Mouse (Mus musculus) neural tube, embryonic 15.5 days (tissue): ENCODE data around the gene Dtnb. TPM values are rescaled to one million over a fixed set of nuclear protein-coding genes. Genes with fewer than 3 reads are reported as not detected.

Source experiments
- ATAC-seq: fragments of 200-750 bp; cut with Nextera tagmentation; 2 replicates; pipeline ENCODE4 v1.8.0; 2017; ENCODE audit warnings: mild to moderate bottlenecking, moderate TSS enrichment, moderate library complexity; ENCODE audit not compliant: low FRiP score
- H3K27ac ChIP-seq: fragments of 300-500 bp; sonication (generic); replicated peaks from 2 replicates; pipeline ENCODE4 v1.5.1; 2015; ENCODE audit warnings: mild to moderate bottlenecking, inconsistent platforms
- H3K27me3 ChIP-seq: fragments of 300-500 bp; sonication (generic); replicated peaks from 2 replicates; pipeline ENCODE4 v1.6.1; 2015; ENCODE audit warnings: inconsistent platforms
- H3K36me3 ChIP-seq: fragments of 300-500 bp; sonication (generic); 2 replicates; pipeline ENCODE4 v1.6.1; 2015; ENCODE audit warnings: inconsistent platforms
- H3K4me1 ChIP-seq: fragments of 300-500 bp; sonication (generic); 2 replicates; pipeline ENCODE4 v1.6.1; 2015; ENCODE audit warnings: inconsistent platforms
- H3K4me2 ChIP-seq: fragments of 300-500 bp; sonication (generic); 2 replicates; pipeline ENCODE4 v1.6.1; 2015; ENCODE audit warnings: inconsistent platforms, mild to moderate bottlenecking, moderate library complexity
- H3K4me3 ChIP-seq: fragments of 300-500 bp; sonication (generic); replicated peaks from 2 replicates; pipeline ENCODE4 v1.5.1; 2015; ENCODE audit warnings: mild to moderate bottlenecking, inconsistent platforms
- H3K9ac ChIP-seq: fragments of 300-500 bp; sonication (generic); replicated peaks from 2 replicates; pipeline ENCODE4 v1.6.1; 2015; ENCODE audit warnings: mild to moderate bottlenecking, inconsistent platforms
- H3K9me3 ChIP-seq: fragments of 300-500 bp; sonication (generic); replicated peaks from 2 replicates; pipeline ENCODE4 v1.6.1; 2016; ENCODE audit warnings: inconsistent platforms
- WGBS: fragments of 180-500 bp; shearing (Covaris S2); methylation state at CpG from one replicate; pipeline ENCODE4 v1.1.7; 2015; ENCODE audit warnings: mixed read lengths; 5-methylcytosine and 5-hydroxymethylcytosine counted together
- polyA plus RNA-seq: library from polyadenylated mRNA; unstranded; fragments of >200 nt; fragmentation: Nextera tagmentation; extraction: Ambion mirVana; gene quantifications from 2 replicates; pipeline ENCODE4 v1.2.1, GENCODE M21; 2015

Gene Dtnb
- polyA plus RNA-seq, 1 experiment from 2014 or later = 61.8 TPM

DNA sequence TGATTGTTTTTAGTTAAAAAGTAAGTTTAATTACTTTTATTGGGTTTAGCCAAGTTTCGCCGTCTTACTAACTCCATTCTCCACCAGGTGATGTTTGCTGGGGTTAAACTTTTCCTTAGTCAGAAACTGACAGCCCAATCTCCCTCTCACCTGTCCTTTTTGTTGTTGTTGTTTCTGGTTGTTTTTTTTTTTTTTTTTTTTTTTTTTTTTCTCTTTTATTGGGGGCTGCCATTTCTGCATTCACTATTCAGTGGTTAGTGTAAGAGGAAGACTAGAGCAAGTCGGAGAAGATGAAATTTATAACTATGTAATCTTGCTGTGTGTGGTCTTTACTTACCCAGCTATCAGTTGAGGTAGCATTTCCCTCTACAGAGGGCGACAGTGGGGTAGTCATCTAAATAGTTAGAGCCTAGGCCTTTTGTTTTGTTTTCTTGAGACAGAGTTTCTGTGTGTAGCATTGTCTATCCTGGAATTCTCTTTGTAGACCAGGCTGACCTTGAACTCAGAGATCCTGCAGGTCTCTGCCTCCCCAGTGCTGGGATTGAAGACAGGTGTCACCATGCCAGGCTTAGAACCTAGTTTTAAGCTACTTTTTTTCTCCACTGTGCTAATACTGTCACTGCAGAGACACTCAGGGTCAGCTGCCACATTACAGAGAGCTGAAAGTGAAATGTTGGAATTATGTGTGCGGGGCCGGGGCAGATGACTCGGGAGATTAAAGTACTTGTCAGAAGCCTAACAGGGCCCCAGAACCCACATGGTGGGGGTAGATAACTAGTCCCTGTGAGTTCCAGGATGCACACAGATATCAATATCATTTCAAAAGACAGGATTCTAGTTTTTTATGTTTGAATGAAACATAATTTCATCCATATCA is 46.2 kb downstream of the Dtnb start:
- Histone ChIP-seq H3K4me3 (no peak overlapping the region), H3K9me3 (no peaks in the 10 kb centered on the region), H3K9ac (no peak overlapping the region), H3K27me3 (no peaks in the 10 kb centered on the region), H3K4me1 (no peaks in the 10 kb centered on the region), H3K4me2 (no peak overlapping the region), H3K27ac (no peak overlapping the region), H3K36me3 (peaks cover 13% of the 10 kb centered on the region)
- 94% methylated on average over 7 of the region's 7 CpGs for WGBS
- ATAC-seq = no peak

DNA sequence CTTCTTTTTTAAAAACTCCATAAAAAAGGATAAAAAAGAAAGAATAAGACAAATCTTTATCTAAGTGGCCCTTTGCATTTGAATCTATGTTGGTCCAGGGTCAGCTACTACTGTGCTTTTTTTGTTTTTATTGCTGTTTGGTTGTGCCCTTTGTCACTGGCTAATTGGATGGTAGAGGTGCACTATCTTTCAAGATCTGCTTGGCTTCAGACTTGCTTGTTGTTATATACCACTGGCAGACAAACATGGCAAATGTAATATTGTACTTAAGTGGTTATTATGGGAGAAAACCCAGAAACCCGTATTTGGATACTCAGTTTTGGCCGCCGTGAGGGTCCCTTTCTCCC is 46.8 kb downstream of the Dtnb start:
- 88% methylated on average over 3 of the region's 3 CpGs for WGBS
- H3K4me2 ChIP-seq = no peak overlapping the region
- H3K9ac ChIP-seq = no peak overlapping the region
- H3K4me3 ChIP-seq = no peak overlapping the region
- H3K27ac ChIP-seq = no peak overlapping the region
- H3K9me3 ChIP-seq = no peaks in the 10 kb centered on the region
- H3K4me1 ChIP-seq = no peaks in the 10 kb centered on the region
- H3K36me3 ChIP-seq = peaks cover 13% of the 10 kb centered on the region
- ATAC-seq = no peak
- H3K27me3 ChIP-seq = no peaks in the 10 kb centered on the region

DNA sequence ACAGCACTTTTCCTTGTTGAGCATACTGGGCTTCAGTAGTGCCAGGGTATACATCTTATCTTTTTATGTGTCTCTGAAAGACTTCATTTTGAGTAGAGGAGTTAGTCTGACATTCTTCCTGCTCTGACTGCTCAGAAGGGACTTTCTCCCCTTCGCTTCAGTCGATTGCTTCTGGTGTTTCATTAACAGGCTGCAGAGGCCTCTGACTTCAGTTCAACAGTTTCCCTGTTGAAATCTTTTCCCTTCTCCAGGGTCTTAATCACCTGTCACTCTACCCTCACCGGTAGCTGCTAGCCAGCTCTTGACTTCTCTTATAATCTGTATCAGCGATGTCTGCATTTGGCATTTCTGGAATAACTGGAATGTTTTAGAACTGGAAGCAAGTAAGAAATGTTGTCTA is 54.7 kb downstream of the Dtnb start:
- Histone ChIP-seq H3K36me3 (no peaks in the 10 kb centered on the region), H3K9ac (no peak overlapping the region), H3K9me3 (no peaks in the 10 kb centered on the region), H3K27ac (no peak overlapping the region), H3K4me1 (no peaks in the 10 kb centered on the region), H3K4me2 (no peak overlapping the region), H3K27me3 (no peaks in the 10 kb centered on the region), H3K4me3 (no peak overlapping the region)
- 92% methylated on average over 4 of the region's 4 CpGs for WGBS
- ATAC-seq = no peak

DNA sequence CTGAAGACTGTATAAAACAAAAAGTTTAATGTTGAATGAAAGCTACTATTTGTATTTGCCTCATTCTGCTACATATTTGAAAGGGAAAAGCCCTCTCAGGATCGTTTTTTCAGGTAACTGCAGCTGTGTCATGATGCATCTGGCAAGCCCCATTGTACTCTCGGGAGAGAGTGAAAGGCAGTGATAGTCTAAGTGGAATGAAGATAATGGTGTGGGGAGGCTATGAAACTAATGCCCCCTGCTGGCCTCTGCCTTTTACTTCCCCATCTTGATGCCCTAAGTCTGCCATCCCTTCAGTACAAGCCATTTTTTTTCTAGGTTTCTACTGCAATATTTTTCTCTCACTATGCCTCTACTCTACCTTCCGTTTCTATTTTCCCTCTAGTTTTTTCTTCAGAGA is 69.8 kb downstream of the Dtnb start:
- Histone ChIP-seq H3K4me2 (no peak overlapping the region), H3K4me3 (no peak overlapping the region), H3K27me3 (no peaks in the 10 kb centered on the region), H3K9ac (no peak overlapping the region), H3K36me3 (no peaks in the 10 kb centered on the region), H3K27ac (no peak overlapping the region), H3K4me1 (no peaks in the 10 kb centered on the region), H3K9me3 (no peaks in the 10 kb centered on the region)
- no peak for ATAC-seq
- WGBS = 33% methylated on average over 3 of the region's 3 CpGs

DNA sequence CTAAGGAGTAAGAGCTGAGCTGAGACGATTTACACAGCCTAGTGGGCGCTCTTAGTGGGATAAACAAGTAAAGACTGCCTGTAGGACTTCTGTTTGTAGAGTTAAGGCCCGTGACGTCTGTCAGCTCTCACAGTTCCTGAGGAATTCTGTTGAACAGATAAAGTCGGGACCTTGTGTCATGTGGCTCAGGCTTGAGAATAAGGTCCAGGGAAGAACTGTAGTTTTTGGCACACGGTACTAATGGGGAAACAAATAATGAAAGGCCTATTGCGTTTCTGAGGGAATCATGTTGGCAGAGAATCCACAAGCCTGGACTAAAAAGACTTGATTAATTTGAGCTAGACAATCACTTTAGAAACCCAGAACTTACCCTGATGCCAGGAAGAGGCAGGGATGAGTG is 84.6 kb downstream of the Dtnb start:
- 0 out of 2 replicates have a peak, but pooled peaks cover 4% of the 10 kb centered on the region for H3K4me1 ChIP-seq
- no peak overlapping the region for H3K4me2 ChIP-seq
- 0 out of 2 replicates have a peak, but pooled peaks cover 3% of the 10 kb centered on the region for H3K36me3 ChIP-seq
- H3K4me3 ChIP-seq = no peak overlapping the region
- H3K9ac ChIP-seq = no peak overlapping the region
- no peak overlapping the region for H3K27ac ChIP-seq
- H3K27me3 ChIP-seq = no peaks in the 10 kb centered on the region
- no peak for ATAC-seq
- WGBS = 67% methylated on average over 7 of the region's 7 CpGs
- no peaks in the 10 kb centered on the region for H3K9me3 ChIP-seq

DNA sequence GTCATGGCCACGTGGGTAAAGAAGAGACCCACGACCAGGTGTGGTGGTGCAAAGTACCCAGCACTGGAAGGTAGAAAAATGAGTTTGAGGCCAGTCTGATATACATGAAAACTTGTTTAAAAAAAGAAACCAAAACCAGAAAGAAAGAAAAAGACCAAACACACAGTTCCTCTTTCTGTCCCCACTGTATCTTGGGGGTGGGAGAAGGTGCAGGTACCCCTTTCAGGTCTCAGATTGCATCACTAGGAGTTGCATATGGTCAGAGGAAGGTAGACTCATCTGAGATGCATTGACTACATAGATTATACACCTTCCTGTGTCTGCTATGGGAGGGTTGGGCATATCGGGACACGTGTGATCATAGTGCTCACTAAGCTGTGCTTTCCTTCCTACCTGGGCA is 85.1 kb downstream of the Dtnb start:
- 84% methylated on average over 4 of the region's 4 CpGs for WGBS
- H3K9ac ChIP-seq = no peak overlapping the region
- H3K9me3 ChIP-seq = no peaks in the 10 kb centered on the region

DNA sequence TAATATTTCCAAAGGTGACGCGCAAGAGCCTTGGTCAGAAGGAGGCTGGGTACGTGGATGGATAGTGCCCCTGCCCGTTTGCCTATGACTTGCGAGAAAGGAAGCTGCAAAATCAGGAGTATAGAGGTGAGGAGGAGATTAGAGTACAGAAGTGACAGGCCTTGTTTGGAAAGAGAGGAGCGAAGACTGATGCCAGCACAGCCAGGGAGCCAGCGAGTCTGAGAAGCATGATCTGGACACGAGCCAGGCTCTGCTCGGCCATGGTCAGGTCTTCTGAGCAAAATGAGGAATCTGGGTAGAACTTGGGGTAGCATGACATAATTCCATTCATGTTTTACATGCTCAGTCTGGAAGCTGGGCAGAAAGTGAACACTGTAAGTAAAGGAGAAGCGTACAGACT is 85.6 kb downstream of the Dtnb start:
- WGBS = 85% methylated on average over 10 of the region's 10 CpGs
- H3K36me3 ChIP-seq = 0 out of 2 replicates have a peak, but pooled peaks cover 3% of the 10 kb centered on the region
- no peak for ATAC-seq

More for the DNA sequence above, 85.1 kb downstream of the Dtnb start:
- Histone ChIP-seq H3K36me3 (0 out of 2 replicates have a peak, but pooled peaks cover 3% of the 10 kb centered on the region), H3K4me3 (no peak overlapping the region), H3K4me1 (0 out of 2 replicates have a peak, but pooled peaks cover 4% of the 10 kb centered on the region), H3K27me3 (no peaks in the 10 kb centered on the region), H3K4me2 (no peak overlapping the region), H3K27ac (no peak overlapping the region)
- no peak for ATAC-seq

DNA sequence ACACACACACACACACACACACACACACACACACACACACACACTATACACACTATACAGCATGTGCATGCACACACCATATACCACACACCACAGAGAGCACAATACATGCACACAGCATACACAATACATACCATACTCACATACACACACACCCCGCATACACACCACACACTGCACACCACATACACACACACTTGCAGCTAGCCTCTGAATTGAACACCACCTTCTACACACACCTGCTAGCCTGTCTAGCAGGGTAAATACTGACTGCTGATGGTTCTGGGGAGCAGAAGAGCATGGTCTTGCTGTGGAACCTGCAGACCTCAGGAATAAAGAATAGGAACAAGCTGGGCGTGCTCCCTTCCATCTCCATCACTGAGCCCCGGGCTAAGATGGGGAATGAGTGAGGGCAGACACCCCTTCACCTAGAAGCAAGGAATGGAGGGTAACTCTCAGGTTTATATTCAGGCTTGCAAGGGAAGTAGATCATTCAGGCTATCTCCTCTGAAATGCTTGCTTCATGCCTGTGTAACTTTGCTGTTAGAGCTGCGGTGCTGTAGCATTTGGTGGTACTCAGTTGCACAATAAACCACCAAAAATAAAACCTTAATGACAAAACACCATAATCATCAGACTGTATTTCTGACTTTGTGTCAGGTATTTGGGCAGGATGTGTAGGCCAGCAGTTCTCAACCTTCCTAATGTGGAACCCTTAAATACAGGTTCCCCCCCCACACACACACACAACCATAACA is 87.6 kb downstream of the Dtnb start:
- Histone ChIP-seq H3K4me1 (peaks cover 4% of the 10 kb centered on the region; the same call in 1 of the 2 replicates), H3K9me3 (no peaks in the 10 kb centered on the region), H3K9ac (no peak overlapping the region), H3K27me3 (no peaks in the 10 kb centered on the region), H3K4me2 (no peak overlapping the region), H3K27ac (no peak overlapping the region), H3K4me3 (no peak overlapping the region), H3K36me3 (0 out of 2 replicates have a peak, but pooled peaks cover 3% of the 10 kb centered on the region)
- no peak for ATAC-seq
- WGBS = 96% methylated on average over 4 of the region's 4 CpGs

More for the DNA sequence above, 85.6 kb downstream of the Dtnb start:
- Histone ChIP-seq H3K27ac (no peak overlapping the region), H3K4me2 (no peak overlapping the region), H3K9me3 (no peaks in the 10 kb centered on the region), H3K9ac (no peak overlapping the region), H3K27me3 (no peaks in the 10 kb centered on the region), H3K4me1 (peaks cover 4% of the 10 kb centered on the region; the same call in 1 of the 2 replicates), H3K4me3 (no peak overlapping the region)

DNA sequence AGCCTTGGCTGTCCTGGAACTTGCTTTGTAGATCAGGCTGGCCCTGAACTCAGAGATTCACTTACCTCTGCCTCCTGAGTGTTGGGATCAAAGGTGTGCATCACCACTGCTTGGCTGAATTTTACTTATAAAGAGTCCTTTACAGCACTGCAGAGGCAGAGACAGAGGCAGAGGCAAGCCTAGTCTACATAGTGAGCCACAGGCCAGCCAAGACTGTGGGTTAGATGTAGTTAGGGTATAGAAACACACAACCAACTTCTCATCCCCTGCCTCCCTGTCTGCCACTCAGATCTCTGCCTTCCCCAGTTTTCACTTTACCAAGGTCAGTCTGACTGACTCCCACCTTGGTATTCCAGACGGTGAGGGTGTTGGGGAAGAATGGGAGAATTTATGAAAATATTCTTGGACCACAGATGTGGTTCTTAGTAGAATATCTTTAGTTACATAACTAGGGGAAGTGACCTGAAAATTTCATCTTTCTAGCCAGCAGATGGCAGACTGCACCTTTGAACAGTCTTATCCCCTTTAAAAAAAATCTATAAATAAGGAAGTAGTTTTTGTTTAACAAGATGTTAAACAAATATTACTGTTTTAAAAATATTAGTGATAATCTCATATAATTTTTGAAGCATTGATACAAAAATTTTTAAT is 88.9 kb downstream of the Dtnb start:
- Histone ChIP-seq H3K27ac (no peak overlapping the region), H3K4me3 (no peak overlapping the region), H3K36me3 (0 out of 2 replicates have a peak, but pooled peaks cover 3% of the 10 kb centered on the region), H3K4me1 (peaks cover 4% of the 10 kb centered on the region; the same call in 1 of the 2 replicates), H3K9ac (no peak overlapping the region), H3K9me3 (no peaks in the 10 kb centered on the region), H3K4me2 (no peak overlapping the region), H3K27me3 (no peaks in the 10 kb centered on the region)
- 84% methylated on average over 1 of the region's 1 CpGs for WGBS
- no peak for ATAC-seq

DNA sequence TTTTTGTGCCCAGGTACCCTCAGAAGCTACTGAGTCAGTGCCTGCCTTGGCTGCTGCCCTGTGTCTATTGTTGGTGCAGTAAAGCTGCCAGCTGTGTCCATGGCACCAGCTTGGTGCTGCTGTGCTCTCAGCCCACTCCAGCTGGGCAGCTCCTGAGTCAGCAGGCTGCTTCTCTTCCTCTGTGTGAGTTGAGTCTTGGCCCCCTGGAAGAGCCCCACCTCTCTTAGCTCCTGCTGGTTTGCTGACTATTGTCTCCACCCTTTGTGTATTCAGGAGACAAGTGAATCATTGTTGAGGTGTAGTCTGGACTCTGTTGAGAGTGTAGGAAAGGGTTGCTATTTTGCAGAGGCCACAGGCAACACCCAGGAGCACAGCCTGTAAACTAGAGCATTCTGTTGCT is 90.5 kb downstream of the Dtnb start:
- Histone ChIP-seq H3K36me3 (peaks cover under 1% of the 10 kb centered on the region; the same call in 1 of the 2 replicates), H3K27ac (no peak overlapping the region), H3K4me1 (no peaks in the 10 kb centered on the region; the same call in 1 of the 2 replicates), H3K27me3 (no peaks in the 10 kb centered on the region), H3K4me2 (no peak overlapping the region), H3K9ac (no peak overlapping the region), H3K4me3 (no peak overlapping the region), H3K9me3 (no peaks in the 10 kb centered on the region)
- ATAC-seq = 0 out of 2 replicates have a peak, but pooled peaks have one; percentile 47

DNA sequence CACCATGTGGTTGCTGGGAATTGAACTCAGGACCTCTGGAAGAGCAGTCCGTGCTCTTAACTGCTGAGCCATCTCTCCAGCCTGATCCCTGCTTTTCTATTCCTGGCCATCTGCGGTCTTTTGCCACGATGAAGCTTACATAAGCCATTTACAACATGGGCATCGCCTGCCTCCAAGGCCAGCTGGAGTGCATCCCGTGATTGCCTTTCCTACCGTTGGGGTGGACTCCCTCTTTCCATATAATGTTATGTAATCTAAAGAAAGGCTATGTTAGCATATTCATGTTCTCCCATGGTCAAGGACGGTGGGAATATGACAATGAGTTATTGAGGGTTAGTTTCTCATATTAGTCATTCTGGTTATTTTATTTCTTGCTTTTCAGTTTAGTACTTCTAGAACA is 91.2 kb downstream of the Dtnb start:
- H3K4me2 ChIP-seq = no peak overlapping the region
- no peaks in the 10 kb centered on the region for H3K27me3 ChIP-seq
- no peak overlapping the region for H3K4me3 ChIP-seq
- WGBS = 87% methylated on average over 7 of the region's 7 CpGs
- no peaks in the 10 kb centered on the region; the same call in 1 of the 2 replicates for H3K4me1 ChIP-seq
- no peak for ATAC-seq
- H3K27ac ChIP-seq = no peak overlapping the region
- H3K9ac ChIP-seq = no peak overlapping the region
- H3K36me3 ChIP-seq = no peaks in the 10 kb centered on the region; the same call in 1 of the 2 replicates
- no peaks in the 10 kb centered on the region for H3K9me3 ChIP-seq
